Mouse (Mus musculus): ENCODE measurements around the gene Ric8a. TPM values are rescaled to one million over a fixed set of nuclear protein-coding genes. Genes with fewer than 3 reads are reported as not detected.

Ric8a gene
- polyA plus RNA-seq, 1 experiment from 2014 or later = 42.7 TPM

DNA sequence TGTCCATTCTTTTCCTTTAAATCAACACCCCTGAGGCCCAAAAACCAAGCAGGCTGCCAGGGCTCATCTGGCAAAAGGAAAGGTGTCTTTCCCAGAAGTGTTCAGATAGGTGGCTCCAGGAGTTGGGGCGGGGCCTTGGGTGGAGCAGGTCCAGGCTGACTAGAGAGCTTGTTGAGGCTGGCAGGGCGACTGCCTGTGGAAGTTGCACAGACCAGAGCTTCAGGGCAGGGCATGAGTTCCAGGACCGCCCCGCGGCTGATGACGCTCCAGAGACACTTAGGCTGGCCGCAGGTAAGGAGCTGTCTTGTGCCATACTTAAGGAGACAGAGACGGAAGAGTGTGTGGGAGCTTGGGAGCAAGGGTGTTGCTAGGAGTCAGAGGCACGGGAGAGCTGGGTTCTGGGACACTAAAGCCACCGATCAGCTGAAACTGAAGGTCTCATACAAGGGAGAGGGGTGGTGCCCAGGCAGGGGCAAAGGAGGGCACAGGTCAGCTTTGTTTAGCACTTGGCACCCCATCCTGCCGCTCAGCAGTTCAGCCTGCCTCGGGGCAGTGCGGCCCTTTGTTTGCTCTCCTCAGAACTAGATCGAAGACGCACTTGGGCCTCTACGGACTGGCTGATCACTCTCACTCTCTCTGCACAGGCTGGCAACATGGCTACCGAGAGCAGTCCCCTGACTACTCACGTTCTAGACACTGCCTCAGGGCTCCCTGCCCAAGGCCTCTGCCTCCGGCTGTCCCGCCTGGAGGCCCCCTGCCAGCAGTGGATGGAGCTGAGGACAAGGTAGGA is 21.6 kb upstream of the Ric8a start, which contains the start of gene Urah:
Gene Urah, plus strand, starts transcription at position 51 of the 790 bp plus-strand sequence.
- no peak for ATAC-seq (ENCODE audit: insufficient number of reproducible peaks, low FRiP score)
- no peaks in the 10 kb centered on the region for H3K36me3 ChIP-seq
- H3K27ac ChIP-seq (ENCODE audit: poor library complexity, severe bottlenecking) = no peak within 1 kb of the TSS
- H3K9ac ChIP-seq = no peak within 1 kb of the TSS
- no peaks in the 10 kb centered on the region for H3K4me1 ChIP-seq (replicated peaks)
- H3K4me2 ChIP-seq = no peak within 1 kb of the TSS
- H3K27me3 ChIP-seq (replicated peaks) = peaks cover 56% of the 10 kb centered on the region
- H3K9me3 ChIP-seq (replicated peaks) = no peaks in the 10 kb centered on the region
- 36% methylated on average over 20 of the region's 20 CpGs for WGBS
- no peak within 1 kb of the TSS for H3K4me3 ChIP-seq

DNA sequence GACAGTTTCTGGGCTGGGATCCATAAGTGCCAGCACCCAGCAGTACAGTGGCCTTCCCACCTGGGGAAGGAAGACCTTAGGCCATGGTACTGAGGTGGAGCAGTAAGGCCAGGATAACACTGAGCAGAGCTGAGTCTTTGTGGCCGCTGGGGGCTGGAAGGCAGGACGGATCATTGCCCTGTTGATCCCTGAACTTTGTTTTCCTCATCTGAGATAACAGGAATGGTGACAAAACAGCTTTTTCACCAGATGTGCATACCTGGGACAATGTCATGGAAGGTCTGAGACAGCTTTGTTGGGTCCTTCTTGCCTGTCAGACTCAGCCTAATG is 21.0 kb upstream of the Ric8a start:
- no peak for ATAC-seq (ENCODE audit: insufficient number of reproducible peaks, low FRiP score)
- 50% methylated on average over 2 of the region's 2 CpGs for WGBS
- H3K36me3 ChIP-seq = no peaks in the 10 kb centered on the region
- no peaks in the 10 kb centered on the region for H3K4me1 ChIP-seq (replicated peaks)
- H3K27me3 ChIP-seq (replicated peaks) = peaks cover 59% of the 10 kb centered on the region
- no peak overlapping the region for H3K4me3 ChIP-seq
- no peaks in the 10 kb centered on the region for H3K9me3 ChIP-seq (replicated peaks)
- H3K27ac ChIP-seq (ENCODE audit: poor library complexity, severe bottlenecking) = no peak overlapping the region
- H3K4me2 ChIP-seq = no peak overlapping the region
- no peak overlapping the region for H3K9ac ChIP-seq

DNA sequence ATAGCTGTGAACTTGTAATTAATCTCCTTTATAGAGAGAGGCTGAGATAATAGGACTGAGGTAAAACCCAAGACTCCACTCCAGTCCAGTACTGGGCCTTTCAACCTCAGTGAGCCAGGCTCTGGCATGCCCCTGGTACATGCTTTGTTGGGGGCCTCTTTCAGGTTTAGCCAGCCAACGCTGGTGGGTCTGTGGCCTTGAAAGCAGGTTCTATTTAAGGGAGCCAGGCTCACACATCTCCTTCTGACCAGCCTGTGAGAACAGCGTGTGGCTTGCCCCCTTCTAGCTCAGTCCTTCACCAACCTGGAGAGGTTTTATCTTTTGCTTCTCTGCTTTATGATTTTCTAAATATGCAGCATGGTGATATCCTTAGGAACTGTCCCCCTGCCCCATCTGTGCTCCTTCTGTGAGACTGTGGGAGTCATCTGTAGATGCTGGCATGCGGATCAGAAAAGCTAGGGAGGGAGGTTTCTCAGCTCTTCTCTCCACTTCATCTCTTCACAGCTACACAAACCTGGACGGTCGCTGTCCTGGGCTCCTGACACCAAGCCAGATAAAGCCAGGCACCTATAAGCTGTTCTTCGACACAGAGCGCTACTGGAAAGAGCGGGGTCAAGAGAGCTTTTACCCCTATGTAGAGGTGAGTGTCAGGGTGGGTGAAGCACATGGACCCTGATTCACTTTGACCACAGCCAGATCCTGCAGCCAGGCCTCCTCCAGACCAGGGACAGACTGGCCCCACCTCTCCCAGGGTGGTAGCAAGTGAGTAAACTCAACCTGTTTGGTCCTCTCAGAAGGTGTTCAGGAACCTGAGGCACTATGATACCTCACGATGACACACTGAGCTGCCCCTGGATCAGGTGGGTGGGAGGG is 20.3 kb upstream of the Ric8a start:
- no peaks in the 10 kb centered on the region for H3K4me1 ChIP-seq (replicated peaks)
- H3K4me3 ChIP-seq = no peak overlapping the region
- H3K4me2 ChIP-seq = no peak overlapping the region
- no peaks in the 10 kb centered on the region for H3K36me3 ChIP-seq
- H3K27ac ChIP-seq (ENCODE audit: poor library complexity, severe bottlenecking) = no peak overlapping the region
- ATAC-seq (ENCODE audit: insufficient number of reproducible peaks, low FRiP score) = no peak
- H3K9me3 ChIP-seq (replicated peaks) = no peaks in the 10 kb centered on the region
- H3K27me3 ChIP-seq (replicated peaks) = peaks cover 64% of the 10 kb centered on the region
- H3K9ac ChIP-seq = no peak overlapping the region
- WGBS = 74% methylated on average over 9 of the region's 9 CpGs

DNA sequence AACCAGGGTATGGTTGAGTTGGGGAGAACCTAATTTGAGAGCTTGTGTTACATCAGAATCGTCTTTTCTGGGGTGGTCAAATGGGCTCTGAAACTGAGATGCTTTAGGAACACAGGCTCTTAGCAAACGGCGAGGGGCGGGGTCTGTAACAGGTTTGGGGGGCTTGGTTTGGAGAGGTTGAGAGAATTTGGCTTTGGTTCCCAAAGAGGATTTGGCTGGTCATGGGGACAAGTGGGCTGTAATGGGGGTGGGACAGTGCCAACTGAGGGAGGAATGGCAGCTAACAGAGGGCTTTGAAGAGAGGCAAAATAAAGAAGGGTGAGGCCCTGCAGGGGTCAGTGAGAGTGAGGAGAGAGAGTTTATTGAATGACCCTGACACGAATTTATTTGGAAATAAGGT is 17.2 kb upstream of the Ric8a start:
- Histone ChIP-seq H3K27ac (ENCODE audit: poor library complexity, severe bottlenecking) (no peak overlapping the region), H3K4me2 (no peak overlapping the region), H3K9ac (no peak overlapping the region), H3K4me1 (replicated peaks) (no peaks in the 10 kb centered on the region), H3K27me3 (replicated peaks) (peaks cover 87% of the 10 kb centered on the region), H3K36me3 (no peaks in the 10 kb centered on the region), H3K9me3 (replicated peaks) (no peaks in the 10 kb centered on the region), H3K4me3 (no peak overlapping the region)
- 50% methylated on average over 5 of the region's 5 CpGs for WGBS
- no peak for ATAC-seq (ENCODE audit: insufficient number of reproducible peaks, low FRiP score)

DNA sequence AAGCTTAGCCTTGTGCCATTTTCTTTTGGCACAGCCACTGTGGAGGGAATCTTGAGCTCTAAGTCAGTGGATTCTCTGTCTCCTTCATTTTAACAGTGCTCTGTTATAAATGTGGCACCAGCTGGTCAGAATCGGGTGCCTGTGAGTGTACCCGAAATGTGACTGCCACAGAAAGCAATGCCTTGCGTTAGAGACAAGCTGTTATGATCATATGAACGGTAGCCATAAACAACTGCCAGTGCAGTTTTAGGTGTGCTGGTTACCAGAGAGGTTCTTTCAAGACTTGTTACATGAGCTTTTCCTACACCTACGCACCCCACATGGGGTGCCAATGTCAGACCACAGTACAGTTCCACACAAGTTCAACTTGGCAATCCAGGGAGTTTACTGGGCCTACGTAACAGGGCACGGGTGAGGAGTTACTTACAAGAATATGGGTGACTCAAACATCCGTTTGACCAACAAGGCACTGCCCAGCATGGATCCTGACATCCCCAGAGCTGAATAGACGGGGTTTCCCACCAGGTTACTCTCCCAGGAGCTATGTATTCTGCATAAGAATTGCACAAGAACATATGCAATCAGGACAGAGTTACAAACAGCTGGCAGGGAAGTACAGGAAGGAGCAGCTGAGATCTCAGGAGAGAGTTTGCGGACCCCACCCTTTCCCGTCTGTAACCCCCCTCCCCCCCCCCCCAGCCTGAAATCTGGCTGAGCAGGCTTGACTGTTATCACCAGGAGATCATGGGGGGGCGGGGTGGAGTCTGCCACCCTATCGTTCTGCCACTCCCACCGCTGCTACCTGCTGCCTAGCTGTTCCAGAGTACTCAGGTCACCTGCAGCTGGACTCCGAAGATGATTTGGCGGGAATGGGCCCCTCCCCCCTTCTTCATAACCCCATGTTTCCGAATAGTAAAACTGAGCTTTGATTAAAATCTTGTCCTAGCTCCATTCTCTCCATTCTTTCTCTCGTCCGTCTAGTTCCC is 15.7 kb upstream of the Ric8a start:
- no peak for ATAC-seq (ENCODE audit: insufficient number of reproducible peaks, low FRiP score)
- Histone ChIP-seq H3K9ac (no peak overlapping the region), H3K27ac (ENCODE audit: poor library complexity, severe bottlenecking) (no peak overlapping the region), H3K27me3 (replicated peaks) (peaks cover 82% of the 10 kb centered on the region), H3K4me2 (no peak overlapping the region), H3K4me1 (replicated peaks) (no peaks in the 10 kb centered on the region), H3K4me3 (no peak overlapping the region), H3K36me3 (no peaks in the 10 kb centered on the region), H3K9me3 (replicated peaks) (no peaks in the 10 kb centered on the region)
- 33% methylated on average over 19 of the region's 19 CpGs for WGBS

DNA sequence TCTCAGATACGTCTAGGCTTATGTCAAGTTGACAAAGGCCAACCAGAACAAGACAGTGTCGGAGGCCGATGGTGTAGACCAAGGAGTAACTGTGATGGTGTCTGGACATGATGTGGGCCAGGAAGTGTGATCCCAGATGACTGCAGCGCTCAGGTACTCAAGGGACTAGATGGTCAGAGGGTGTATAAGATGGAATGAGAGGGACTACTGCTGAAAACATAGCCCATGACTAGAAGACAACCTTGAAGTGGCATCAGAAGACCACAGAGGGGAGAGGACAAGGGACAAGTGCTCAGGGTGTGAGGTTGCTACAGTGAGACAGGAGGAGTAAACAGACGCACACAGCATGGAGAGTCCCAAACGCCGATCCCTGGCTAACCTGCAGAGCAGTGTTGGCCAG is 13.0 kb upstream of the Ric8a start:
- H3K27me3 ChIP-seq (replicated peaks) = peaks cover 75% of the 10 kb centered on the region
- ATAC-seq (ENCODE audit: insufficient number of reproducible peaks, low FRiP score) = no peak
- H3K4me1 ChIP-seq (replicated peaks) = peaks cover 4% of the 10 kb centered on the region; the same call in 1 of the 2 replicates
- H3K36me3 ChIP-seq = no peaks in the 10 kb centered on the region
- 72% methylated on average over 7 of the region's 7 CpGs for WGBS
- H3K9ac ChIP-seq = no peak overlapping the region
- H3K4me3 ChIP-seq = no peak overlapping the region
- no peaks in the 10 kb centered on the region for H3K9me3 ChIP-seq (replicated peaks)
- no peak overlapping the region for H3K4me2 ChIP-seq
- H3K27ac ChIP-seq (ENCODE audit: poor library complexity, severe bottlenecking) = no peak overlapping the region

DNA sequence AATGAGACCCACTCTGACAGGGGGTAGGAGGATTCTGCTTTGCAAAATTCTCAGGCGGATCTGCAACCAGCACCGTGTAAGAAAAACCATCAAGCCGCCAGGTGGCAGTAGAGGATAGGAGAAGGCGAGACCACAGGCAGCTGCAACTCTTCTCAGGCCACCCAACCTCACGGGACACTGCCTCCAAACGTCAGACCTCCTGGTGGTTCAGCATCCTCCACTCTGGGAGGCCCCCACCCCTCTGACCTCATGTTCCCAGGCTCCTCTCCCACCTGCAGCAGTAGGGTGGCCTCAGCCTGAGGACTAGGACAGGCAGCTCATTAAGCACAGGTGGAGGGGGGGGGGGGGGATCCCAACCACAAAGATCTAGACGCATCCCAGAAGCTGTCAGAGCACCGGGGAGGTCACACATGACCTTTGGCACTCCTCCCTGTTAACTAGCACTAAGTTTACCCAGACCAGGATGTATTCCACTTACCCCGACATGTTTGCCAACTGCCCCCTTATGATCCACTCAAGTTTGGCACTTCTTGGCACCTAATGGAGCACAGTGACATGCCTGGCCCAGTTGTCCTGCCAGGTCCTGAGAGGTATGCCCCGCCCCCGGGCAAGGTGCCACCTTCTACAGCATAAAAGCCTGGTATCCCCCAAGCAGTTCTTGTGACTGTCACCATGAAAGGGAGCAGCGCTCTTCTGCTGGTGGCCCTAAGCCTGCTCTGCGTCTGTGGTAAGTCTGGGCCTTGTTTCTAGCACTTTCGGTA is 11.7 kb upstream of the Ric8a start, which contains the start of gene Scgb1c1:
Gene Scgb1c1, plus strand, starts transcription at position 643 of the 761 bp plus-strand sequence.
- peaks cover 63% of the 10 kb centered on the region for H3K27me3 ChIP-seq (replicated peaks)
- H3K4me3 ChIP-seq = no peak within 1 kb of the TSS
- peak; percentile 68 for ATAC-seq (ENCODE audit: insufficient number of reproducible peaks, low FRiP score)
- H3K27ac ChIP-seq (ENCODE audit: poor library complexity, severe bottlenecking) = no peak within 1 kb of the TSS
- no peak within 1 kb of the TSS for H3K9ac ChIP-seq
- H3K4me1 ChIP-seq (replicated peaks) = peaks cover 4% of the 10 kb centered on the region; the same call in 1 of the 2 replicates
- H3K36me3 ChIP-seq = no peaks in the 10 kb centered on the region
- no peak within 1 kb of the TSS for H3K4me2 ChIP-seq
- H3K9me3 ChIP-seq (replicated peaks) = no peaks in the 10 kb centered on the region
- 29% methylated on average over 14 of the region's 14 CpGs for WGBS

DNA sequence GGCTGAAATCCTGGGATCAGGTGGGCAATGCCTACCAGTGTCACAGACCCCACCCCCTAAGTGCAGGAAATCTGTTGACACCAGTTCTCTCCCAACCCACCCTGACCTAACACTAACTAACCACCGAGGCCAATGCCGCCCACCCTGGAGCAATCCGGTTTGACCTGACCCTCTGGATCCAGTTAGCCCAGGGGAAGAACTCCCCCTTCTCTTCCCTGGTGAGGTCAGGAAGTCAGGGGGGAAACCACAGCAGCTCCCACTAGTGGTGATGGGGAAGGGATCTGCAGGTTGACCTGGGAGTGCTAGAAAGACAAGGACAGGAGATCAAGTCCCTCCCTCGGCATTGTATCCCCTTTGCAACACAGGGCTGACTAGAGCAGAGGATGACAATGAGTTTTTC is 11.1 kb upstream of the Ric8a start:
- Histone ChIP-seq H3K27ac (ENCODE audit: poor library complexity, severe bottlenecking) (no peak overlapping the region), H3K4me1 (replicated peaks) (peaks cover 4% of the 10 kb centered on the region; the same call in 1 of the 2 replicates), H3K36me3 (no peaks in the 10 kb centered on the region), H3K9me3 (replicated peaks) (no peaks in the 10 kb centered on the region), H3K4me2 (no peak overlapping the region), H3K27me3 (replicated peaks) (peaks cover 57% of the 10 kb centered on the region), H3K4me3 (no peak overlapping the region), H3K9ac (no peak overlapping the region)
- no peak for ATAC-seq (ENCODE audit: insufficient number of reproducible peaks, low FRiP score)
- 62% methylated on average over 4 of the region's 4 CpGs for WGBS

DNA sequence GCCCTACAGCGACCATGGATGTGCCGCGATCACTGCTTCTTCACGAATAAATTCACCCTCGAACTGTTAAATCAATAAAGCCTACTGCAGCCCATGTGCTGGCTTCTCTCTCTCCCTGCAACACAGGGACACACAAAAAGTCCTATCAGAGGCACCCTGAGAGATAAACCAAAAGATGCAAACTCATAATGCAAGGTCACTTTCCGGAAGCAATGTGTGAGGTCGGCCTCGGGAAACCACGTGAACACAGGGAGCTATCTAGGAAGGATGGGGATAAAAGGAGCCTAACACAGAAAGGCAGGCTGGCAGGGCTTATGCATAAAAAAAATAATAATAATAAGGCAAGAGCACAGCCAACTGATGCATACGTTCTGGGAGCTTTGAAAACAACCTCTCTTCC is 10.1 kb upstream of the Ric8a start:
- ATAC-seq (ENCODE audit: insufficient number of reproducible peaks, low FRiP score) = no peak
- H3K4me3 ChIP-seq = no peak overlapping the region
- H3K4me1 ChIP-seq (replicated peaks) = peaks cover 4% of the 10 kb centered on the region; the same call in 1 of the 2 replicates
- peaks cover 5% of the 10 kb centered on the region for H3K36me3 ChIP-seq
- H3K4me2 ChIP-seq = no peak overlapping the region
- no peak overlapping the region for H3K27ac ChIP-seq (ENCODE audit: poor library complexity, severe bottlenecking)
- 79% methylated on average over 10 of the region's 10 CpGs for WGBS
- no peak overlapping the region for H3K9ac ChIP-seq
- peaks cover 47% of the 10 kb centered on the region for H3K27me3 ChIP-seq (replicated peaks)
- no peaks in the 10 kb centered on the region for H3K9me3 ChIP-seq (replicated peaks)
